Mouse (Mus musculus): ENCODE measurements around the gene Kif24. TPM values are rescaled to one million over a fixed set of nuclear protein-coding genes. Genes with fewer than 3 reads are reported as not detected.

The Kif24 gene
- polyA plus RNA-seq (2015; fragmentation: Nextera tagmentation; extraction: Ambion mirVana): 7.3 and 8.0 TPM in 2 replicates

GRCm38 (mm10) chr4:41464345-41465286 lies at the start of gene Kif24, which contains the start of gene Nudt2:
Gene Kif24 (minus strand): TSS chr4:41464887.
Gene Nudt2 (plus strand): TSS chr4:41465151.

GRCm38 (mm10) chr4:41502986-41503412 lies 38.3 kb upstream of the Kif24 start, which contains the start of gene AI464131:
Gene AI464131 (minus strand): TSS chr4:41503076.

GRCm38 (mm10) chr4:41348584-41349198 lies 116.0 kb downstream of the Kif24 start, which contains the start of gene Ubap1:
Gene Ubap1 (plus strand): TSS chr4:41348996.

Other genes starting within 250 kb of the Kif24 start
- 20.5 and 21.3 TPM in 2 replicates for gene Ubap2, start 189.7 kb downstream of the Kif24 start, polyA plus RNA-seq (2015; fragmentation: Nextera tagmentation; extraction: Ambion mirVana)
- gene Dcaf12, start 150.0 kb downstream of the Kif24 start, polyA plus RNA-seq (2015; fragmentation: Nextera tagmentation; extraction: Ambion mirVana): 70.6 and 76.1 TPM in 2 replicates
- gene Ubap1, start 115.9 kb downstream of the Kif24 start, polyA plus RNA-seq (2015; fragmentation: Nextera tagmentation; extraction: Ambion mirVana): 30.3 and 33.4 TPM in 2 replicates
- 19.3 and 21.3 TPM in 2 replicates for gene Nudt2, start 264 bp upstream of the Kif24 start, polyA plus RNA-seq (2015; fragmentation: Nextera tagmentation; extraction: Ambion mirVana)
- 3.0 and 4.0 TPM in 2 replicates for gene AI464131, start 38.2 kb upstream of the Kif24 start, polyA plus RNA-seq (2015; fragmentation: Nextera tagmentation; extraction: Ambion mirVana)
- not detected in 2 replicates for gene 1110017D15Rik, start 52.4 kb upstream of the Kif24 start, polyA plus RNA-seq (2015; fragmentation: Nextera tagmentation; extraction: Ambion mirVana)
- gene Fam219a, start 104.7 kb upstream of the Kif24 start, polyA plus RNA-seq (2015; fragmentation: Nextera tagmentation; extraction: Ambion mirVana): 1.5 and 2.3 TPM in 2 replicates
- 0.33 and 0.38 TPM in 2 replicates for gene Dnaic1, start 104.9 kb upstream of the Kif24 start, polyA plus RNA-seq (2015; fragmentation: Nextera tagmentation; extraction: Ambion mirVana)
- 2.7 and 4.0 TPM in 2 replicates for gene Enho, start 175.4 kb upstream of the Kif24 start, polyA plus RNA-seq (2015; fragmentation: Nextera tagmentation; extraction: Ambion mirVana)
- gene Cntfr, start 232.2 kb upstream of the Kif24 start, polyA plus RNA-seq (2015; fragmentation: Nextera tagmentation; extraction: Ambion mirVana): 0.71 and 1.9 TPM in 2 replicates
- gene Il11ra1, start 235.1 kb upstream of the Kif24 start, polyA plus RNA-seq (2015; fragmentation: Nextera tagmentation; extraction: Ambion mirVana): 39.2 and 51.4 TPM in 2 replicates
- 41.9 and 43.9 TPM in 2 replicates for gene Rpp25l, start 248.6 kb upstream of the Kif24 start, polyA plus RNA-seq (2015; fragmentation: Nextera tagmentation; extraction: Ambion mirVana)